Mouse (Mus musculus): Measurements from ENCODE around the gene Art2b. TPM values are rescaled to one million over a fixed set of nuclear protein-coding genes. Genes with fewer than 3 reads are reported as not detected.

The Art2b gene
- polyA plus RNA-seq, 1 experiment from 2014 or later: not detected

DNA sequence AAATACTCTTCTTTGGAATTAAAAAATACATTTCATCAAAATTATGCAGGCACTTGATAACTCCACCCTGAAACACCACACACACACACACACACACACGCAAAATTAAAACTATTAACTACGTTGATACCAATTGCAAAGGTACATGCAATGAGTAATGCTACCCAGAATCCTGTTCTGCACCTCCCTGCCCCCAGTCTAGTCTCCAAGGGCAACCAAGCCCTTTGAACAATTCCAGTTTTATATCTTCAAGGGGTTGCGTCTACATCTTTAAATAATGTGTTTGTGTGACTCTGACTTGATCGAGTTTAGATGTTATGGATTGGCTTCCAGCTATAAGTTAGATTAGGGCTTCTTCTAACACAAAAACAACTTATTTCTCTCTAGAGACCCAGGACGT is 49.9 kb downstream of the Art2b start:
- H3K4me2 ChIP-seq (ENCODE audit: low read depth, low read length): no peak overlapping the region
- H3K4me1 ChIP-seq (ENCODE audit: control insufficient read depth, insufficient read depth, low read length): 0 out of 2 replicates have a peak, but pooled peaks cover 2% of the 10 kb centered on the region
- H3K27ac ChIP-seq (ENCODE audit: low read length): no peak overlapping the region
- H3K27me3 ChIP-seq (ENCODE audit: control insufficient read depth, insufficient read depth, low read length): no peaks in the 10 kb centered on the region
- WGBS: 70% methylated on average over 5 of the region's 5 CpGs
- H3K9ac ChIP-seq (ENCODE audit: low read length): no peak overlapping the region
- ATAC-seq (ENCODE audit: insufficient read depth, low FRiP score): no peak
- H3K36me3 ChIP-seq (ENCODE audit: control insufficient read depth, insufficient read depth, low read length): no peaks in the 10 kb centered on the region
- H3K9me3 ChIP-seq (replicated peaks; ENCODE audit: control insufficient read depth, low read length): no peaks in the 10 kb centered on the region
- H3K4me3 ChIP-seq (replicated peaks; ENCODE audit: low read length): no peak overlapping the region

- 32% methylated on average over 10 of the region's 10 CpGs for WGBS
- Histone ChIP-seq H3K4me1 (ENCODE audit: control insufficient read depth, insufficient read depth, low read length) (0 out of 2 replicates have a peak, but pooled peaks cover 2% of the 10 kb centered on the region), H3K36me3 (ENCODE audit: control insufficient read depth, insufficient read depth, low read length) (no peaks in the 10 kb centered on the region), H3K27ac (ENCODE audit: low read length) (no peak overlapping the region), H3K9ac (ENCODE audit: low read length) (no peak overlapping the region), H3K27me3 (ENCODE audit: control insufficient read depth, insufficient read depth, low read length) (no peaks in the 10 kb centered on the region), H3K9me3 (replicated peaks; ENCODE audit: control insufficient read depth, low read length) (no peaks in the 10 kb centered on the region), H3K4me2 (ENCODE audit: low read depth, low read length) (no peak overlapping the region), H3K4me3 (replicated peaks; ENCODE audit: low read length) (no peak overlapping the region)
- no peak for ATAC-seq (ENCODE audit: insufficient read depth, low FRiP score)
These were observed 50.3 kb downstream of the Art2b start for GRCm38 (mm10) chr7:101535102-101535501.

DNA sequence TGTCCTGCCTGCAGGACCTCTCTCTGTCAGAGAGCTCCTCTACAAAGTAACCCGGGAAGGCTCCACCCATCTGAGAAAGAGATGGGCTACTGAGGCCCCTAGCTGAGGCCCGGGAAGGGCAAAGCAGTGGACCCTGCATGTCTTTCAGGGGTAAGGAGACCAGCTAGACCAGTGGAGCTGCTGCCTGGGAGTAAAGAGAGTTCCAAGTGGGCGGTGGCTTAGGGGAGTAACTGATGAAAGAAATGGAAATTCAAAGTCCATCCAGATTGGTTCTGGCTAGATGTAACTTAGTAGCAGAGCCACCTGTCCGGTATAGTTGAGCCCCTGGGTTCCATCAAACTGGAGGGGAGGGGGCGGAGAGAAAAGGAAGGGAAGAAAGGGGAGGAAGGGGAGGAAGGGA is 51.0 kb downstream of the Art2b start:
- no peak for ATAC-seq (ENCODE audit: insufficient read depth, low FRiP score)
- WGBS: 26% methylated on average over 5 of the region's 5 CpGs
- Histone ChIP-seq H3K36me3 (ENCODE audit: control insufficient read depth, insufficient read depth, low read length) (no peaks in the 10 kb centered on the region), H3K4me1 (ENCODE audit: control insufficient read depth, insufficient read depth, low read length) (0 out of 2 replicates have a peak, but pooled peaks cover 2% of the 10 kb centered on the region), H3K4me3 (replicated peaks; ENCODE audit: low read length) (no peak overlapping the region), H3K27me3 (ENCODE audit: control insufficient read depth, insufficient read depth, low read length) (no peaks in the 10 kb centered on the region), H3K4me2 (ENCODE audit: low read depth, low read length) (no peak overlapping the region), H3K9ac (ENCODE audit: low read length) (no peak overlapping the region), H3K9me3 (replicated peaks; ENCODE audit: control insufficient read depth, low read length) (no peaks in the 10 kb centered on the region), H3K27ac (ENCODE audit: low read length) (no peak overlapping the region)

Other genes starting within 250 kb of the Art2b start
- gene Arap1, start 237.5 kb downstream of the Art2b start, polyA plus RNA-seq (2015; fragmentation: Nextera tagmentation; extraction: Ambion mirVana): 105 and 111 TPM in 2 replicates
- gene Gm45837, start 174.7 kb downstream of the Art2b start, polyA plus RNA-seq (2015; fragmentation: Nextera tagmentation; extraction: Ambion mirVana): 5.4 and 5.7 TPM in 2 replicates
- 16.0 and 19.0 TPM in 2 replicates for gene Pde2a, start 163.9 kb downstream of the Art2b start, polyA plus RNA-seq (2015; fragmentation: Nextera tagmentation; extraction: Ambion mirVana)
- 55.9 and 62.8 TPM in 2 replicates for gene Clpb, start 78.0 kb upstream of the Art2b start, polyA plus RNA-seq (2015; fragmentation: Nextera tagmentation; extraction: Ambion mirVana)
- 2.0 and 2.6 TPM in 2 replicates for gene Phox2a, start 232.7 kb upstream of the Art2b start, polyA plus RNA-seq (2015; fragmentation: Nextera tagmentation; extraction: Ambion mirVana)